Comparison of ENCODE assay signal across 7 mouse cellular contexts in the genomic region with DNA sequence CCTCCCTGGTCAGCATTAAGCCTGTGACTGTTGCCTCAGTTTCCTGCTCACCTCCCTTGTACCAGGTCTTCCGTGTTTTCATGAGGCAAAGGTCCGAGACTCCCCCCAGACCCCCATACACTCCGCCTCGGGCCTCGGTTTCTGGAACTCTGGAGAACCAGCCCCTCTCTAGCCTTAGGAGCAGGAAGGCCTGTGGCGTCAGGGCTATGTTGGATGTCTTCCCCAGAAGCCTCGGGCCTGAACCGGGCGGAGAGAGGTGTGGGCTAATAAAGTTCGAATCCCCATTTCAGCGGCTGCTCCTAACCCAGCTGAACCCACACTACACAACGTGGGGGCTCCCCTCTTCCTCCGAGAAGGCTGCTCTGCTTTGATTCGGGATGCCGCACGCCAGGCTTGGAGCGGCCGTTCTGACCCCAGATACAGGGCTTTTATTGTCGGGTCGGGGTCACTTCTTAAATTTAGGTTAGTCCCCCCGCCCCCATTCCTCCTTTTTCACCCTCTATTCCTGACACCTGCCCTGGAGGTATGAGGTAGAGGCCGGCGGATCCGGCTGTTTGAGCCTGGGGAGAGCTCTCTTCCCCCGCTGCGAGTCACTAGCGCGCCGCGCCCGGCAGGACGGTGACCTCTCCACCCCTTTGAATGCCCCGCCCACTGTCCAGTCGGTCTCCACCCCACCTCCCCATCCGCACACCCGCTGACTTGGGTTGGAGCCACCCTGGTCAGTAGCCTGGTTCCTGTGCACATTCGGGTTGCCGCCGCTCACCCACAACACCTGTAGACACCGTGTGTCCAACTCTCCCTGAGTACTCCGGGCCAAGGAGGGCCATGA. TPM values are rescaled to one million over a fixed set of nuclear protein-coding genes. Genes with fewer than 3 reads are reported as not detected.
DNase-seq lines count a peak whose midpoint lies in the region; ATAC-seq and TF ChIP-seq lines count a peak whose summit lies in the region.

A gene (plus strand): TSS at position 683 of the 829 bp plus-strand sequence.

- H3K4me3 ChIP-seq in hindbrain, embryonic 16.5 days (ENCODE audit: low read length), result peak within 1 kb of the TSS; percentile 20
- H3K4me3 ChIP-seq in midbrain, embryonic 10.5 days, result peak within 1 kb of the TSS; percentile 50

- peaks cover 35% of the 10 kb centered on the region for H3K27me3 ChIP-seq in hindbrain, embryonic 16.5 days (replicated peaks; ENCODE audit: control insufficient read depth, insufficient read depth, low read length)
- H3K27me3 ChIP-seq in midbrain, embryonic 10.5 days (ENCODE audit: low read depth, poor library complexity, severe bottlenecking), result peaks cover 83% of the 10 kb centered on the region

- peaks cover 19% of the 10 kb centered on the region for H3K4me1 ChIP-seq in hindbrain, embryonic 16.5 days (ENCODE audit: control insufficient read depth, insufficient read depth, low read depth, low read length)
- H3K4me1 ChIP-seq in midbrain, embryonic 10.5 days, result peaks cover 38% of the 10 kb centered on the region

- H3K27ac ChIP-seq in hindbrain, embryonic 16.5 days (ENCODE audit: low read depth, low read length), result peak within 1 kb of the TSS; percentile 24; the same call in 1 of the 2 replicates
- H3K27ac ChIP-seq in midbrain, embryonic 10.5 days (replicated peaks), result no peak within 1 kb of the TSS

- peak within 1 kb of the TSS; percentile 31; the same call in 1 of the 2 replicates for H3K4me2 ChIP-seq in hindbrain, embryonic 16.5 days (ENCODE audit: low read length)

- no peak for TF ChIP-seq POLR2A in brain, embryonic 14.5 days (IDR thresholded peaks at IDR 0.05; ENCODE audit: borderline replicate concordance, extremely low read depth, insufficient read depth, insufficient read length, poor library complexity, severe bottlenecking)

- peaks cover 14% of the 10 kb centered on the region; the same call in 1 of the 2 replicates for H3K36me3 ChIP-seq in hindbrain, embryonic 16.5 days (ENCODE audit: control insufficient read depth, insufficient read depth, low read length)
- peaks cover 39% of the 10 kb centered on the region for H3K36me3 ChIP-seq in midbrain, embryonic 10.5 days

- H3K9ac ChIP-seq in hindbrain, embryonic 16.5 days (ENCODE audit: low read depth, low read length), result peak within 1 kb of the TSS; percentile 35; the same call in 1 of the 2 replicates

- DNase-seq in adrenal gland, adult (ENCODE audit: inconsistent age in 2 of 2, low spot score in 1 of 2), result peak; percentile 83 to 89
- no peak for DNase-seq in brain, embryonic 14.5 days (ENCODE audit: low read depth)
- peak; percentile 77 for DNase-seq in gastrocnemius, postnatal 25 days
- no peak for DNase-seq in left cerebral cortex, postnatal 4 days
- DNase-seq in midbrain, embryonic 10.5 days (ENCODE audit: low spot score), result peak; percentile 44
- peak; percentile 48 to 82 for DNase-seq in urinary bladder, postnatal 36 days (ENCODE audit: low spot score in 2 of 2)

- no peaks in the 10 kb centered on the region for H3K9me3 ChIP-seq in hindbrain, embryonic 16.5 days (ENCODE audit: control insufficient read depth, low read length)
- 0 out of 2 replicates have a peak, but pooled peaks cover 3% of the 10 kb centered on the region for H3K9me3 ChIP-seq in midbrain, embryonic 10.5 days (replicated peaks)

- ATAC-seq in hindbrain, embryonic 16.5 days, result peak; percentile 2; the same call in 1 of the 2 replicates

- WGBS in hindbrain, embryonic 16.5 days, result 9% methylated on average over 41 of the region's 41 CpGs
- 2% methylated on average over 41 of the region's 41 CpGs for WGBS in midbrain, embryonic 10.5 days

- intact Hi-C loops in left cerebral cortex, postnatal 4 days (cut with DNase I), result no loop called here

- TF ChIP-seq CTCF in brain, embryonic 14.5 days (IDR thresholded peaks at IDR 0.05; ENCODE audit: borderline replicate concordance, extremely low read depth, insufficient read depth, insufficient read length), result no peak

RNA-seq across cellular contexts. Expression of the gene that starts here (rescaled TPM):
- polyA plus RNA-seq in brain, embryonic 14.5 days (2012; rRNA removed), result 32.6 and 34.7 TPM in 2 replicates
- 10 to 100 TPM; 17.0 to 26.7 TPM for total RNA-seq in gastrocnemius, postnatal 25 days (2021)
- polyA plus RNA-seq in hindbrain, embryonic 16.5 days (2015; fragmentation: Nextera tagmentation; extraction: Ambion mirVana), result 44.6 and 47.6 TPM in 2 replicates
- total RNA-seq in left cerebral cortex, postnatal 4 days (2021), result 10 to 100 TPM; 30.8 to 30.9 TPM
- polyA plus RNA-seq in midbrain, embryonic 10.5 days (2016; fragmentation: Nextera tagmentation; extraction: Ambion mirVana), result 28.6 and 31.5 TPM in 2 replicates

Comparison
In these comparisons a context has a peak if more than half of its experiments do, and no peak if none do; other contexts are left out.
1. DNase-seq: peak in adrenal gland, adult (2 of 2), gastrocnemius, postnatal 25 days (single experiment), midbrain, embryonic 10.5 days (single experiment) and urinary bladder, postnatal 36 days (2 of 2); none in brain, embryonic 14.5 days (single experiment) and left cerebral cortex, postnatal 4 days (single experiment).